Mouse (Mus musculus): ENCODE measurements at regions not wholly inside any gene's neighbourhood (a gene's known extent, or its start where the extent isn't known, plus 50 kb on each side); places are given as distances from the start of the nearest gene placed in this dataset.
A peak's percentile ranks its signal among the peaks of the same experiment; 100 is the strongest.
"Not testable (repeated sequence)": the region's sequence is repeated elsewhere in the genome, so short reads cannot be mapped to it uniquely, and the experiment has no call there.

DNA sequence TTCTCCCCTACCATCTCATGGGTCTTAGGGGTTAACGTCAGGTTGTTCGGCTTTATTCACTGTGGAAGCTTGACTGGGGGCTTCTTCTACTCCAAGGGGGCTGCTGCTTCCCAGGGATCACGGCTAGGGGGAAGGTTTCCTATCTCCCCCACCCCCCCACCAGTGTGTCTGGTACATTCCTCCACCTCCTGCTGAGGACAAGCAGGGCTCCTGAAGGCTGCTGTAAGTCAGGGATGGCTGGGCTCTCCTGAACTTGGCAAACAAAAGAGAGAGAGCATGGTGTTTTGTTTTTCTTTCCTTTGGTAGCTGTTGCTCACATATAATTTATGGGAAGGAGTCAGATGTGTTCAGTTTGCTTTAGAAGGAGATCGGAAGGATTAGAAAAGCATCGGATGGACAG lies 54.7 kb upstream of the Commd3 start:
- DNase-seq (ENCODE audit: low spot score in 2 of 2), result no peak

DNA sequence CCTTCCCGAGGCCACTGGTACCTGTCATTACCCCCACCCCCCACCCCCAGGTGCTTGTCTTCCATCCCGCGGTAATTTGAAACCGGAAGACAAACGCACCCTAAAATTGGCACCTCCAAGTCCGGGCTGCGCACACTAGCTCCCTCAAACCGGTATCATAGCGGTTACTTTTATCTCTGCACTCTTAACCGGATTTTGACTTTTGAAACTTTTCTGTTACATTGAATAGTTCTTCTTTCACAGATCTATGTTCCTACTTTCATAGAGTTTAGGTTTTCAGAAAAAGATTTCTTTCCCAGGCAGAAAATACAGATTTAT lies 62.4 kb upstream of the Commd3 start:
- DNase-seq (ENCODE audit: low spot score in 2 of 2), result no peak

DNA sequence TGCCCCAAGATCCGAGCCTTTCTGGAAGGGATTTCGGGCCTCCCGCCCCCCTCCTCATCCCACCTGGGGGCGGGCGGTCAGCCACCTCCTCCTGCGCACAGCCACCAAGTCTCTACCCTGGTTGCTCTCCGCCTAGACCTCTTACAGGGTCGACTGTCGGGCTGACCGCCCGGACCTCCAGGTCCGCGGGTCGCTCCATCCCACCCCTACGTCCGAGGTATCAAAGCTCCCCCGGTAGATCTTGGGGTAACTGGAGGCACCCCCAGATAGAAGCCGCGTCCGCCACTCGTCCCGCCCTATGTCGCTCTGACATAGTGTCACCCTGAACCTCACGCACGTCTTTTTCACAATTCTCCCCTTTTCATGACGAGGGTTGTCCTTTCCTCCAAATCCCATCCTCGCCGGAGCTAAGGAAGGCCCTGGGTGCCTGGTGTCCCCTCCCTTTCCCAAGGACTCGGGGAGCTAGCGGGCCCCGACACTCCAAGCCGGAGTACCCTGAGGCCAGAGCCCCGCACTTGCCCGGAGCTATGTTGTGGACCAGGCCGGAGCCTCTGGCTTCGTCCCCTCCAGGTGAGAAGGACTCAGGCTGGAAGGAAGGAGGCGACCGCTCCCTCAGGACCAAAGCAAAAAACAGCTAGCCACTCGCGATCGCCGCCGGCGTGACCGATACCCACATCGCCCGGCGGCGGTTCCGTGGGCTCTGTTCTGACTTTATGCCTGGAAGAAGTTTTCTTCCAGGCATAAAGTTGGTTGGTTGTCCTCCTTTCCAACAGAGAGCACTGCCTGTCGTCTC lies 62.9 kb upstream of the Commd3 start:
- peak in 1 of 2 experiments; percentile 7 for DNase-seq (ENCODE audit: low spot score in 2 of 2)

DNA sequence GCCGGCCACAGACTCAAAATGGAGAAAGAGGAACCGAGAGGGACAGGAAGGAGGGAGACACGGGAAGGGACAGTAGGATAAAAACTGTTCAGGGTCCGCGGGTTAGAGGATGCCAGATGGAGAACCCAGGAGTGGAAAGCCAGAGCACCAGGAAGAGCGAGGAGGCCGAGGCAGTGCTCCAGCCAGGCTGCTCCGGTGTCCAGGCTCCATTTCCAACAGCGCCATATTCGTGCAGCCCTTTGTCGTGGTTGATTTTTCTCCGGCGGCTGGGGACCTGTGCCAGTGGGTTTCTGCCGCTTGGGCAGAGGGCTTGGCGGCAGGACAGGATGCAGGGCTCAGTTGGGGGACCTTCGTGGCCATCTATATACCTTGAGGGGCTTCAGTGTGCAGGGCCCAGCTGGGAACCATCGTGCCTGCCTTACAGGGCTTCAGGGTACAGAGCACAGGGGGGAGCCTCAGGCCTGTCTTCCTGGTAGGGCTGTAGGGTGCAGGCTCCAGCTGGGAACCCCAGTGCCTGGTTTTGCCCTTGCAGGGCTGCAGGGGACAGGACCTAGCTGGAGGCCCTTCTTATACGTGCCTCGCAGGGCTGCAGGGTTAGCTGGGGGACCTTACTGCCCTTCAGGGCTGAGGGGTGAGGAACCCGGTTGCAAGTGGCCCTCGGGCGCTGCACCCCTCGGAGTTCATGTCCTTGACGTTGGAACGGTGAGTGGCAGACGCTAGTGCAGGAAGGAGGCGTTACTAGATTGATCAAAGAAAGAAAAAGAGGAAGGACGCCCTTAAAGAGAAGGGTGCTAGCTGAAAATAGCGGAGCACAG lies 63.7 kb upstream of the Commd3 start:
- peak in 1 of 2 experiments; percentile 6 for DNase-seq (ENCODE audit: low spot score in 2 of 2)

DNA sequence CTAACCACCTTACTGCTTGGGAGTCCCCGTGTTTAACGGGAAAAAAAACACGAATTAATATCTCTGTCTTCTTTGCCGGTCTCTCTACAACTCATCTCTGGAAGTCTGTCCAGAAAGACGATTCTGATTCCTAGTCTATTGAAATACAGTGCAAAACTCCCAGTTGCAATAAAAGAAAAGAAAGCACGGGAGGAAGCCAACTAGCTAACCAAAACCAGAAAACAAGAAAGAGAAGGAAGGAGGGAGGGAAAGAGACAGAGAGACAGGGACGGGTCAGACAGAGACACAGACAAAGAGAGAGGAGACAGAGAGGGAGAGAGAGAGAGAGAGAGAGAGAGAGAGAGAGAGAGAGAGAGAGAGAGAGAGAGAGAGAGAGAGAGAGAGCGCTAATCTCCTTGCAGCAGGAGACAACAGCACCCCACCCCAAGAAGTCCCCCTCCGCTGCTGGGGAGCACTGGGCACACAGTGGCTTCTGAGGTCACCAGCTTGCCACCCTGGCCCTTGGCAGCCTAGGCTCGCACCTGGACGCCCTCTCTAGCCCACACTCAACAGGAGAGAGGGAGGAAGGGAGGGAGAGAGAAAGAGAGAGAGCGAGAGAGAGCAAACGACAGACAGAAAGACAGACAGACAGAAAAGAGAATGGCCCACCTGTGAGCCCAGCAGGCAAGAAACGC lies 64.5 kb upstream of the Commd3 start:
- no peak for DNase-seq (ENCODE audit: low spot score in 2 of 2)

DNA sequence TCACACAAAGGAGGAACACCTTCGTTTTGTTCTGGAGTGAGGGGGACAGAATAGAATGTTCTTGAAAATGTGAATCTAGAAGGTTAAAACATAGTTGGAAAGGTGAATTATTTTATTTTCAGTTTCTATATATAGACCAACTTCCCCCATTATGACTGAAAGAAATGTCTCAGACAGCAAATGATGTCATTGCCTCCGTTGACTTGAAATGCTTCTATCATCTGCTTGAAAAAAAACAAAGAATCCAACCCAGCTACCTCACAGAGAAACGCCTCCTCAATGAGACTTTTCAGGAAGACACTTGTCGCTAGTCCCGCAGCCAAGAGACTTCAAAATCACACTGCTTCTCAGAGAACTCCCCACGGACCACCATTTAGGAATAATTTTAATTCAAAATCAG lies 65.1 kb upstream of the Commd3 start:
- no peak for DNase-seq (ENCODE audit: low spot score in 2 of 2)

DNA sequence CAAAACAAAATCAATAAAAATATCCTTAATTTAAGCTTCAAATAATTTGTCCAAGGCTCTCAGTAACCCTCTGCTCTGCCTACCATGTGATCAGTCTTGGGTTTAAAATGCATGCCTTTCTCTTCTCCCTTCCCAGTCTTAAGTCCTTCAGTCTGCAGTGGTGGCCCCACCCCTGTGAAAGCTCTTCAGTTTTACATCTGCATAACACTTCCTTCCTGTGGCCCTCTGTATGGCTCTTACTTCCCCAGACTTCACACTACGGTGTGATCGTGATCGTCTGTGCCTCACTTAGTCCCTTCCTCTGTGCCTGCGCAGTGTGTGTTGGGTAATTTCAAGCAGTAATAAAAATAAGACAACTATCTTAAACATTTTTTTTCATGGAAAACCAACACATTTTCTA lies 80.0 kb upstream of the Commd3 start:
- no peak for DNase-seq (ENCODE audit: low spot score in 2 of 2)

DNA sequence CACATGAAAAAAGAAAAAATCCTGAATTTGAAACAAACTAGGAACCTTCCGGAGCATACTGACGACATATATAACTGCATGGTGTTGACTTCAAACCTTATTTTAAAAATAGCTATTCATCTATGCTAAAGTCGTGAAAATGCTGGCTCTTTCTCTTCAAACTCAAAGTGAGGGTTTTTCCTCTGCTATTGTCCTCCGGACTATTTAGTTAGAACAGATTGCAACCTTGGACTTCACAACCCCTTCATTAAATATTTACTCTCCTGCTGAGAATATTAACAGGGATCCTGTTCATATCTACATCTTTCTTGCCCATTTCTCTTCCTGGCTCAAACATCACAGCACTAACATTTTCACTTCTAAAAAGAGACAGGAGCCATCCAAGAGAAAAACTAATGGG lies 84.0 kb upstream of the Commd3 start:
- no peak for DNase-seq (ENCODE audit: low spot score in 2 of 2)

DNA sequence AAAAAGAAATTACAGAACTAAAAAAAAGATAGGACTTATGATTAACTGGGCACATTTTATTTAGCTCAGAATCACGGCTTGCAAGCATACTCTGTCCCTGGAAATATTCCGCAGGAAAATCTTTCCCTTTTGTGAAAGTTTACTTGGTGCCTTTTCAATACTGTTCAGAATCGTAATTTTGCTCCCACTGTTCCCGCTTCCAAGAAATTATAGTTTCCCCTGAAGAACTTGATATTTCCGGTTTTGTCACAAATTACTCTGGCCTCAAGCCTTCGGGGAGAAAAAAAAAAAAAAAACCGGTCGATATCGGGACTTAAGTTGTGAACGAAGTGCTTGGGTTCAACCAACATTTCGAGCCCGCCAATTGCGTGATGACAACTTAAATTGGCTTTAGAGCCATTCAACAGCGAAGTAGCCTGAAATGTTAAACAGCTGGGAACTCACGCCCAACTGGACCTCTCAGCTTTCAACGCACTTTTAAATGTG lies 84.4 kb upstream of the Commd3 start:
- no peak for DNase-seq (ENCODE audit: low spot score in 2 of 2)

DNA sequence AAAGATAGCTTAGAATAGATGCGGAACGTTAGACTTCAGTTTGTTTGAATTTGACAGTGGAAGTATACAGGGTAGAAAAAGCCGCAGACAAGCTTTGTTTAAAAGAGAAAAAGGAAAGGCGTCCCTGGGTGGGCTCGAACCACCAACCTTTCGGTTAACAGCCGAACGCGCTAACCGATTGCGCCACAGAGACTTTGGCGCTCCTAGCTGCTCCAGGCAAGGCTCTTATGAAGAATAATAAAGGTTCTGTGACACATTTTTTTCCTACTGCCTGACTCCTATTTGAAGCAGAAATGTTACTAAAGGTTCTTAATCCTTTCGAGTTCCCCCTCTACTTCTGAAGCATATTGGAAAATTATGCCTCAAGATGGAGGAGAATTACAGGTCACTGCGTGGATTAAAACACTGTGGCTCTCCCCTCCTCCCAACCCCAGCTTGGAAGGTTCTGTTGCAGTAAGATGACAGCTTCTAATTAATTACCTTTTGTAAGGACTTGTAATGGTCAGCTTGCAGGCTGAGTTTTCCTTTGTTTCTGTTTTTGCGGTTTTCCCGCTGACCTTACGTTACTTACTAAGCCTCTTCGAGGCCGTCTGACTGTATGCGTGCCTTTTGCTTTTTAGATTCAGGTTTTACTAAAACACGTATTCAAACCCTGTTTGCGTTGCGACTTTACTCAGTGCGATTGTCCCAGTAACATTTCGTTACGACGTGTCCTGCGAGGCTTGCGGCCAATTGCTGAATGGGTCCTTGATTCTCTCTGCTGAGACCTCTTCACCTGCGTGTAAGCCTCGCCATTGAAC lies 85.1 kb upstream of the Commd3 start:
- peak; percentile 29 to 37 for DNase-seq (ENCODE audit: low spot score in 2 of 2)

DNA sequence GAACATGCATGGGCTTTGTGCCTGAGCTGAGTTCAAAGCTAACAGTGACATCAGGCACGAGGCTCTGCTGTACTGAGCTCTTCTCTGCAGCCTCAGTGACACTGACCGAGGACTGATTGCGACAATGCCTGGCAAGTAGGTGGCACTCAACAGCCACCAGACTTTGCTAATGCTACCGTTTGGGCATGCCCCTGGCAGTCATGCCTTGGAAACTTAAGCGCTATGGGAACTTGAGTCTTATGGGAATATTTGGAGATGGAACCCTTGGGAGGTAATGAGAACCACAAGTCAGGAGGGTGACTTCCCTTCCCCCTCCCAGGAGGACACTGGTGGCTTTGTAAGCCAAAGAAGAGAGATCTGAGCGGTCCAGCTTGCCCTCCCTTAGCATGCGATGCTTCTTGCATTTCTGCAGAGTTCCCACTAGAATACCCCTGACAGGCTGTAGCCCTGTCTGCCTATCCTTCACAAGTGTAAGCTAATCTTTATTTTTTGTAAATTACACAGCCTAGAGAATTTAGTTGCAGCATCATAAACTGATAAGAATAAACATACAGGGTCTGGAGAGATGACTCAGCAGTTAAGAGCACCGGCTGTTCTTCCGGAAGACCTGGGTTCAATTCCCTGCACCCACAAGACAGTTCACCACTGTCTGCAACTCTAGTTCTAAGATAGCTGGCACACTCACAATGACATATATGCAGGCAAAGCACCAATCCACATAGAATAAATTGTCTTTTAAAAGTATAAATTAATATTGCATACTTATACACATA lies 86.4 kb upstream of the Commd3 start:
- no peak for DNase-seq (ENCODE audit: low spot score in 2 of 2)

DNA sequence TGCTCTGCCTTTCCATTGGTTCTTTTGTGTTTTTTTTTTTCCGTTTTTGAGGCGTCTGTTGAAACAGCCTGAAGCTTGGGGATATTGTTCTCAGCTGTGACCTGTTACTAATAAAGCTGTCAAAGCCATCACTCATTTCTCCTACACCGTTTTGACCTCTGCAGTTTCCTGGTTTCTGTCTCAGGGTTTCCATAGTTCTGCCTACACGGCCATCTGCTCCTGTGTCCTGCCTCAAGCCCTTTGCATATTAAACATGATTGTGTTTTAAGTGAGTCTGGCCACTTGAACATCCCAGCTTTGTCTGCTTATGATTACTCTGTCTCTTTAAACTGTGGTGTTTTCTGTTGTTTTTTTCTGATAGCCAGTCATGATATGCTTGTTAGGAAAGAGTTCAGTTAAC lies 114.1 kb upstream of the Commd3 start:
- no peak for DNase-seq (ENCODE audit: low spot score in 2 of 2)

DNA sequence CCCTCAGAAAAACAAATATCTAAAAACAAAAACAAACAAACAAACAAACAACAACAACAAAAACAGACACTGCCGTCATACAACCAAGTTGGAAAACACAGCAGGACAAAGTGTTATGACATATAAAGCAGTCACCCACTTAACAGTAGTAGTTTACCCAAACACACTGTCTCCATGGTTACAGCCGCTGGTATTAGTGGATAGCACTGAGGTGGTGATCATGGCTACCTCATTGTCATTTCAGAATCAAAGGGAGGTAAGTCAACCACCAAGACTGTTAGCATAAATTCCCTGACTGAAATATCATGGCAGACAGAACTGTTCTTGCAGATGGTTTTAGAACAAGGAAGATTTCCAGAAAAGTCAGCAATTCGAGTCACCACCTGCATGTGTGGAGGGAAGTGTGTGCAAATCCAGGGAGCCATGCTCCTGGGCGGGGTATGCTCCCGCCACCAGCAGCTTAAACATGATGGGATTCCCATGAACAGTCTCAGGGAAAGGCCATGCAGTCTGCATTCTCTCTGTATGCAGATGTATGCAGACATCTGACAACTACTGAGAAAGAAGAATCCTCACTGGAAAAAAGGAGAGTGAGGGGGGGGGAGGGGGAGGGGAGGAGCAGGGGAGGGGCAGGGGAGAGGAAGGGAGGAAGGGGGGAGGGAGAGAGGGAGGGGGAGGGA lies 124.1 kb upstream of the Commd3 start:
- DNase-seq (ENCODE audit: low spot score in 2 of 2), result no peak

DNA sequence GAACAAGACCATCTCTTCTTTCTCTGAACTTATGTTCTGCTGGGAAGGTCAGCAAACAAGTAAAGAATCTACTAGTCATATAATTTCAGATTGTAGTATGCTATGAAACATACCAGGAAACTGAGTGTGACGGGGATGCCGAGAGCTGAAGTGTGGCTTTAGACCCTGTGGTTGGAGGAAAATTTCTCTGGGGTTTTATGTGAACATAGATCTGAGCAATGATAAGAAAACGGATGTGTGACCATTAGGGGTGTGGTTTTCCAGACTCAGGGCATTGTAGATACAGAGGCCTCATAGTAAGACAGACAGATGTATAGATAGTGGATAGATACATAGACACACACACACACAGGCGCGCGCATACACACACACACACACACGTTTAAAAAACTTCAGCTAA lies 131.8 kb upstream of the Dnajc1 start:
- no peak for DNase-seq (ENCODE audit: low spot score in 2 of 2)

DNA sequence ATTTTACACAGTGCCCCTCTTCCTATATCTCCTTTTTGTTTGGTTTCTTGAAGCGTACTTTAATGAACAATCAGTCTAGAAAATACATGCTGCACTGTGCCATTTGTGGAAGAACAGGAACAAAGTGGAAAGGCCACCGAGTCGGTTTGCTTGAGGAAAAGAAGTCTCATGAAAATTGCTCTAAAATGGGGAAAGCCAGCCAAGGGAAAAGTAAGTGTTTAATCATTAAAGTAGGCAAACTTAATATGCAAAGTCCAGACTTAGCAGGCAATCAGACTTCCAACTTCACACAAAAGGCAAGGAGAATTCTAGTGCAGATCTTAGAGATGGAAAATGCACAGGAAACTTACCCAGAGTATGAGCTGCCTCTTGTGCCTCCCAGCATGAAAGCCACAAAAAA lies 131.3 kb upstream of the Dnajc1 start:
- DNase-seq (ENCODE audit: low spot score in 2 of 2), result no peak

DNA sequence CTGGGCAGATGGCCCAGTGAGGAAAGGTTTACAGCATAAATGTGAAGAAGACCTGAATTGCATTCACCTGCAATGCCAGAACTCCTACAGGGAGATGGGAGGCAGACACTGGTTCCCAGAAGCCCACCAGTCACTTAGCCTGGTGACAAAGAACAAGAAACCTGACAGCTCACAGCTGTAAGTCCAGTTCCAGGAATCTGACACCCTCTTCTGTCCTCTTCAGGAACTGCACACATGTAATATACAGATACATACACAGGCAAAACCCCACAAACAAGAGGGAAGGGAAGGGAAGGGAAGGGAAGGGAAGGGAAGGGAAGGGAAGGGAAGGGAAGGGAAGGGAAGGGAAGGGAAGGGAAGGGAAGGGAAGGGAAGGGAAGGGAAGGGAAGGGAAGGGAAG lies 120.8 kb upstream of the Dnajc1 start:
- DNase-seq (ENCODE audit: low spot score in 2 of 2), result no peak

DNA sequence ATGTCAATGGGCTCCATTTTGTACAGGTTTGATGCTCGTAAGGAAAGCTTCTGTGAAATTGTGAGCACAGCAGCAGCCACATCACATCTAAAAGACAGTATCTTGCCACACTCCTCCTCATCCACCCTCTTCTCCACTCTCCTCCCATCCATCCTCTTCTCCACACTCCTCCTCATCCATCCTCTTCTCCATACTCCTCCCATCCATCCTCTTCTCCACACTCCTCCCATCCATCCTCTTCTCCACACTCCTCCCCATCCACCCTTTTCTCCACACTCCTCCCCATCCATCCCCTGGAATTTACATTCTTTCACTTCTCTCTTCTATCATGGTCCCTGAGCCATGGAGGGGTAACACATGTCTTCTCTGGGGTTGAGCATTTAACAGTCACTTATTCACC lies 116.7 kb upstream of the Dnajc1 start:
- DNase-seq (ENCODE audit: low spot score in 2 of 2), result no peak

DNA sequence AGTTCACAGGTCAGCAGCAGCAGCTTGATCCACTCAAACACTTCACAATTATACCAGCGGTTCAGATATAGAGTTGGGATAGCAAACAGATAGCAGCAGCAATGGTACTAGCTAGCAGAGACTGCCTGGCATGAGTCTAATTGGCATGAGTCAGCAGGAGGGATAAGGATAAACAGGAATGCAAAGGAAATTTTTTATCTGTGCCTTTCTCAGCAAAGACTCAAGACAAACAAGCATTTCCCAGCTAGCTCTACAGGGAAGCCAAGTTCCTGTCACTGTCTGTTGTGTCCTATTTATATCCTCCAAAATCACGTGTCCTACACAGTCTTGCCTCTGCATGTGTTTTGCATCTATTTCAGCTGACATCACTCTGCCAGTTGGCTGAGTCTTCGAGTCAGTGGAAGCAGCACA lies 80.7 kb upstream of the Dnajc1 start:
- DNase-seq (ENCODE audit: low spot score in 2 of 2), result no peak

DNA sequence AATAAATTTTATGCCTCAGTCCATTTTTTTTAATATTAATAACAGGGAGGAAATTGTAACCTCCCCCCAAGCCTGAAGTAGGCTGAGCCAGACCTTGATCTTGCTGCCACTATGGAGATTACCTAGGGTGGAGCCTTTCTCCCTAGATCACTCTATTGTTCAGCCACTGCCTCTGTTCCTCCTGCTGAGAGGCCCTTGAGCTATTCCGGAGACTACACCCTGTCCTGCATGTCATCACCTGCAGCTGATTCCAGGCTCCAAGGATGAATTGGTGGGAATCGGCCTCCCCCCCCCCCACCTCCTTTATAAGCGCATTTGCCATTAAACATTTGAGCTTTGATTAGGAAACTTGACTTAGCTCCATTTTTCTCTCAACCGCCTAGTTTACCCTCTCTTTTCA lies 68.3 kb upstream of the Dnajc1 start:
- DNase-seq (ENCODE audit: low spot score in 2 of 2), result no peak

DNA sequence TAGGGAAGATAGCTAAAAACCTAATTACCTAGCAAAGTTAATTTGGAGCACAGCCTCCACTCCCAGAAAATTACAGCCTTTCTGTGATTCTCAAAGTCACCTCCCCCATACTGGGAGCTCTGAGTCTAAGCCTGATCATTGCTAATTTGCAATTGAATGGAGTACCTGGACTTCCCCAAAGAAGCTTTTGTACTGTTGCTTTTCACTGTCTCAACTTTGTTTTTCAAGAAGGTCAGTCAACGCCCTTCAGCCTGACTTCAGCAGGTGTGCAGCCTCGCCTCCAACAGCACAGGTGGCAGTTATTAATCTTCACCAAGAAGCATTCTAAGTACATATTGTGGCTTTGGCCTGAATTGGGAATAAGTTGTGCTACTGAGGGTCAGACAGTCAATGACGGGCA lies 67.7 kb upstream of the Dnajc1 start:
- not testable (repeated sequence) for DNase-seq (ENCODE audit: low spot score in 2 of 2)
